Mouse (Mus musculus) bone marrow macrophage, adult 2 months (primary cell): ENCODE results near the gene Zmiz2.

ENCODE experiments used
- CTCF ChIP-seq: IDR thresholded peaks from 2 replicates; pipeline ENCODE4 v1.5.1; 2012; ENCODE audit warnings: low read depth, mild to moderate bottlenecking, low read length, moderate library complexity
- POLR2A ChIP-seq: IDR thresholded peaks from 2 replicates; pipeline ENCODE4 v1.6.1; 2012; ENCODE audit warnings: mild to moderate bottlenecking, low read depth, low read length, borderline replicate concordance

DNA sequence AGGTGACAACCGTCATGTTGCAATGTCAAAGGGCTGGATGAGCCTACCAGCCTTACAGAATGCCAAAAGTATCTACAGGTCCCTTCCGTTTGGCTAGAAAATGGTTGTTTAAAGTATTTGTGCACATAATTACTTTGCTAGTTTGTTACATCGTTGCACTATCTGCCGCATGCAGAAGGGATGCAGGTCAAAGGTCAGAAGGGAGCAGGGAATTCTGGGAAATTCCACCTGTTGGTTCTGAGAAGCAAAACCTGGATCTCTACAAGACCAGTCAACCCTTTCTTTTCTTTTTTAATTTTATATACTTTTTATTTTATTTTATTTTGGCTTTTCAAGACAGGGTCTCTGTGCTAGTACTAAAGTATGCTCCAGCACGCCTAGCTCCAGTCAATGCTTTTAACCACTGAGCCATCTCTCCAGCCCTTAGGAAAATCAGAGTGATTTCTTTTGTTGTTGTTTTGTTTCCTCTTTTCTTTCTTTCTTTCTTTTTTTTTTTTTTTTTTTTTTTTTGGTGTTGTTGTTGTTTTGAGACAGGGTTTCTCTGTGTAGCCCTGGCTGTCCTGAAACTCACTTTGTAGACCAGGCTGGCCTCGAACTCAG, 648 bp upstream of the Zmiz2 start:
- TF ChIP-seq CTCF, result no peak
- TF ChIP-seq POLR2A, result no peak
